Mouse (Mus musculus): ENCODE results near the gene Tsr2.

- TF ChIP-seq CTCF (IDR thresholded peaks at IDR 0.05; ENCODE audit: insufficient read depth, low read depth, low read length) (no peak), POLR2A (IDR thresholded peaks at IDR 0.05; ENCODE audit: insufficient read depth, low read depth, low read length) (no peak)
These were observed 28.5 kb downstream of the Tsr2 start for GRCm38 (mm10) chrX:151067876-151068275.

All from olfactory bulb, adult 2 months (tissue).